Mouse (Mus musculus) limb, embryonic 14.5 days (tissue): ENCODE measurements at regions not wholly inside any gene's neighbourhood (a gene's known extent, or its start where the extent isn't known, plus 50 kb on each side); places are given as distances from the start of the nearest gene placed in this dataset.

Experiments
- ATAC-seq: fragments of 200-750 bp; cut with Nextera tagmentation; 2 replicates; pipeline ENCODE4 v1.8.0; 2017; ENCODE audit warnings: low read depth, moderate number of reproducible peaks, moderate TSS enrichment; ENCODE audit not compliant: low FRiP score
- DNase-seq: peaks from one replicate; pipeline ENCODE4 v3.0.0-alpha.2; 2015; ENCODE audit warnings: low spot score
- H3K27ac ChIP-seq: fragments of 300-500 bp; sonication (generic); replicated peaks from 2 replicates; pipeline ENCODE4 v1.5.1; 2014; ENCODE audit warnings: low read depth, mild to moderate bottlenecking, low read length, moderate library complexity, mixed read lengths
- H3K27me3 ChIP-seq: fragments of 300-500 bp; sonication (generic); 2 replicates; pipeline ENCODE4 v1.6.1; 2014; ENCODE audit warnings: low read length, mixed read lengths; ENCODE audit not compliant: control insufficient read depth, insufficient read depth
- H3K36me3 ChIP-seq: fragments of 300-500 bp; sonication (generic); 2 replicates; pipeline ENCODE4 v1.6.1; 2014; ENCODE audit warnings: mild to moderate bottlenecking, low read length, moderate library complexity, mixed read lengths; ENCODE audit not compliant: control insufficient read depth, insufficient read depth
- H3K4me1 ChIP-seq: fragments of 300-500 bp; sonication (generic); 2 replicates; pipeline ENCODE4 v1.6.1; 2014; ENCODE audit warnings: antibody characterized with exemption, low read length, mixed read lengths; ENCODE audit not compliant: control insufficient read depth, insufficient read depth
- H3K4me2 ChIP-seq: fragments of 300-500 bp; sonication (generic); replicated peaks from 2 replicates; pipeline ENCODE4 v1.6.1; 2014; ENCODE audit warnings: low read depth, mild to moderate bottlenecking, low read length, moderate library complexity; ENCODE audit not compliant: severe bottlenecking
- H3K4me3 ChIP-seq: fragments of 300-500 bp; sonication (generic); replicated peaks from 2 replicates; pipeline ENCODE4 v1.5.1; 2014; ENCODE audit warnings: low read length
- H3K9ac ChIP-seq: fragments of 300-500 bp; sonication (generic); 2 replicates; pipeline ENCODE4 v1.6.1; 2014; ENCODE audit warnings: mild to moderate bottlenecking, low read depth, low read length, moderate library complexity; ENCODE audit not compliant: severe bottlenecking
- H3K9me3 ChIP-seq: fragments of 300-500 bp; sonication (generic); 2 replicates; pipeline ENCODE4 v1.6.1; 2016; ENCODE audit warnings: low read length; ENCODE audit not compliant: control insufficient read depth
- POLR2A ChIP-seq: fragments of 200-500 bp; IDR thresholded peaks from 2 replicates; pipeline ENCODE4 v1.8.0; 2012; ENCODE audit warnings: inconsistent platforms, mild to moderate bottlenecking, moderate library complexity, borderline replicate concordance; ENCODE audit not compliant: insufficient read depth, insufficient read length; ENCODE audit errors: extremely low read depth
- WGBS: fragments of 180-500 bp; shearing (Covaris S2); extraction: QIAGEN DNeasy Blood & Tissue Kit; methylation state at CpG from one replicate; pipeline ENCODE4 v1.1.7; 2014; 5-methylcytosine and 5-hydroxymethylcytosine counted together

- DNase-seq (no peak), ATAC-seq (no peak)
- no peak overlapping the region for H3K4me3 ChIP-seq
- no peaks in the 10 kb centered on the region for H3K36me3 ChIP-seq
- 71% methylated on average over 3 of the region's 3 CpGs for WGBS
- H3K4me1 ChIP-seq: no peaks in the 10 kb centered on the region
- no peaks in the 10 kb centered on the region for H3K9me3 ChIP-seq
- no peaks in the 10 kb centered on the region for H3K27me3 ChIP-seq
- H3K27ac ChIP-seq: no peak overlapping the region
- TF ChIP-seq POLR2A: no peak
- no peak overlapping the region for H3K9ac ChIP-seq
- no peak overlapping the region for H3K4me2 ChIP-seq
Measured at GRCm38 (mm10) chr3:80052879-80053278, 168.5 kb downstream of the Fam198b start.

GRCm38 (mm10) chr3:80053435-80053834 lies 169.1 kb downstream of the Fam198b start:
- TF ChIP-seq POLR2A: no peak
- no peak for DNase-seq
- Histone ChIP-seq H3K4me3 (no peak overlapping the region), H3K4me2 (no peak overlapping the region), H3K9me3 (no peaks in the 10 kb centered on the region), H3K9ac (no peak overlapping the region), H3K36me3 (no peaks in the 10 kb centered on the region), H3K27ac (no peak overlapping the region), H3K4me1 (no peaks in the 10 kb centered on the region), H3K27me3 (no peaks in the 10 kb centered on the region)
- 71% methylated on average over 2 of the region's 2 CpGs for WGBS
- no peak for ATAC-seq

GRCm38 (mm10) chr3:80056636-80057350 lies 172.5 kb downstream of the Fam198b start:
- no peak for TF ChIP-seq POLR2A
- ATAC-seq: no peak

GRCm38 (mm10) chr3:80058722-80059121 lies 174.4 kb downstream of the Fam198b start:
- no peaks in the 10 kb centered on the region for H3K36me3 ChIP-seq
- H3K27ac ChIP-seq: no peak overlapping the region
- H3K27me3 ChIP-seq: no peaks in the 10 kb centered on the region
- no peak for ATAC-seq
- H3K4me1 ChIP-seq: no peaks in the 10 kb centered on the region
- no peak overlapping the region for H3K9ac ChIP-seq
- no peak overlapping the region for H3K4me3 ChIP-seq
- no peaks in the 10 kb centered on the region for H3K9me3 ChIP-seq
- DNase-seq: peak; percentile 64
- no peak for TF ChIP-seq POLR2A
- no peak overlapping the region for H3K4me2 ChIP-seq
- WGBS: 29% methylated on average over 2 of the region's 2 CpGs

More at GRCm38 (mm10) chr3:80056636-80057350, 172.5 kb downstream of the Fam198b start:
- Histone ChIP-seq H3K27ac (no peak overlapping the region), H3K4me1 (no peaks in the 10 kb centered on the region), H3K9me3 (no peaks in the 10 kb centered on the region), H3K4me3 (no peak overlapping the region), H3K4me2 (no peak overlapping the region), H3K27me3 (no peaks in the 10 kb centered on the region), H3K9ac (no peak overlapping the region), H3K36me3 (no peaks in the 10 kb centered on the region)
- no peak for DNase-seq
- 80% methylated on average over 6 of the region's 6 CpGs for WGBS

- H3K4me1 ChIP-seq: no peaks in the 10 kb centered on the region
- 77% methylated on average over 5 of the region's 5 CpGs for WGBS
- no peak overlapping the region for H3K4me2 ChIP-seq
- no peaks in the 10 kb centered on the region for H3K9me3 ChIP-seq
- H3K36me3 ChIP-seq: no peaks in the 10 kb centered on the region
- H3K27me3 ChIP-seq: no peaks in the 10 kb centered on the region
- no peak overlapping the region for H3K27ac ChIP-seq
- DNase-seq: no peak
- TF ChIP-seq POLR2A: no peak
- H3K4me3 ChIP-seq: no peak overlapping the region
- no peak for ATAC-seq
- no peak overlapping the region for H3K9ac ChIP-seq
Measured at GRCm38 (mm10) chr3:80070726-80071125, 186.4 kb downstream of the Fam198b start.

DNA sequence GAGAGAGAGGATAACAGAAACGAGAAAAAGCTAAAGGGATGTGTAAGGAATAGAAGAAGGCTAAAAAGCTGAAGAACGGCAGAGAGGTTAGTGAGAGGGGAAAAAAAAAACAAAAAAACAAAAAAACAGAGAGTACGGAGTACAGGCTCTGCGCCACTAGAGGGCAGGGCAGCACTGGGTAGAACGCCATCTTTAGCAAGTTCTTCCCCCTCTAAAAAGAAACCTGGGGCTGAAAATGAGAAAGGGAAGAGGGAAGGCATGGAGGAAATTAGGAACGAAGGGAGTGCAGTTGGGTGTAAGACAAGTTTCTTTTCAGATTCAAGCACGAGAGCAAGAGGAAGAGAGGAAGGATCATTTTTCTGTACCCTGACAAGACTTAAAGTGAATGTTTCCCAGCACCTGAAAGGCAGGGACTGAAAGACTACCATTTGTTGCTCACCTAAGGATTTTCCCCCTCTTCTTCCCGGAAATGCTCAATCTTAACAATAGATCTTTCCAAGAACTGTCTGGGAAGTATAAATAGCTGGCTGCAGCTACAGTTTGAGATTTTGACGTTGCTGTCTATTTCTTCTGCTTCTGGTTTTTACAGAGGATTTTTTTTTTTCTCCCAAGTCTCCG lies 195.6 kb downstream of the Fam198b start:
- Histone ChIP-seq H3K27me3 (no peaks in the 10 kb centered on the region), H3K36me3 (no peaks in the 10 kb centered on the region), H3K4me3 (peak overlapping the region; percentile 29), H3K9me3 (no peaks in the 10 kb centered on the region), H3K4me1 (no peaks in the 10 kb centered on the region), H3K27ac (peak overlapping the region; percentile 69), H3K9ac (peak overlapping the region; percentile 47), H3K4me2 (peak overlapping the region; percentile 45)
- ATAC-seq (peak; percentile 62), DNase-seq (peak; percentile 84)
- 12% methylated on average over 10 of the region's 10 CpGs for WGBS
- TF ChIP-seq POLR2A: no peak
